Mouse (Mus musculus): ENCODE results near the gene Prl3b1. TPM values are rescaled to one million over a fixed set of nuclear protein-coding genes. Genes with fewer than 3 reads are reported as not detected.

Prl3b1 gene
- total RNA-seq (2023; ENCODE audit: inconsistent age), result not detected in 4 replicates

GRCm38 (mm10) chr13:27241547-27241946, at the start of gene Prl3b1:
Gene Prl3b1 (plus strand): TSS chr13:27241847.

GRCm38 (mm10) chr13:27196359-27196758, 45.3 kb upstream of the Prl3b1 start, which contains the start of gene Prl3c1:
Gene Prl3c1 (plus strand): TSS chr13:27196659.

DNA sequence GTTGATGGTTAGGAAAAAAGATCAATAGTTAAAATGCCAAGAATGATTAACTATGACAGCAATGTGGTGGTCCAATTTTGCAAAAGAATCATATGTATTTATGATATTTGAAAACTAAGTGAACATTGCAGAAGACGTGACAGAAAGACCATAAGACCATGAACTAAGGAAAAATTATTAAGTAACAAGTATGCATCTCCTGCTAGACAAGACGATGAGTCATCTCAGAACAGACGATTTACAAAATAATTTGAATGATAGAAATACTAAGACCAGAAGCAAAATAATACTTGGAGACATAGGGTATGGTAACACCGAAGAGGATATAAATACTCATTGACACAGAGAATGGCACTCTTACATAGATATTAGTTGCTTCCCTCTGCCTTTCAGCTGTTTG, 17.5 kb downstream of the Prl3b1 start, which contains the start of gene Prl3a1:
TSS of gene Prl3a1 (plus strand) at position 301 of the 400 bp plus-strand sequence.

Other genes starting within 250 kb of the Prl3b1 start
- gene Prl, start 184.3 kb upstream of the Prl3b1 start, total RNA-seq (2023; ENCODE audit: inconsistent age), result not detected in 4 replicates
- not detected in 4 replicates for gene Prl3d1, start 147.7 kb upstream of the Prl3b1 start, total RNA-seq (2023; ENCODE audit: inconsistent age)
- gene Prl3d2, start 120.1 kb upstream of the Prl3b1 start, total RNA-seq (2023; ENCODE audit: inconsistent age), result not detected in 4 replicates
- gene Prl3d3, start 85.1 kb upstream of the Prl3b1 start, total RNA-seq (2023; ENCODE audit: inconsistent age), result not detected in 4 replicates
- not detected in 4 replicates for gene Prl3c1, start 45.2 kb upstream of the Prl3b1 start, total RNA-seq (2023; ENCODE audit: inconsistent age)
- gene Prl3a1, start 17.6 kb downstream of the Prl3b1 start, total RNA-seq (2023; ENCODE audit: inconsistent age), result not detected in 4 replicates
- gene Prl6a1, start 70.8 kb downstream of the Prl3b1 start, total RNA-seq (2023; ENCODE audit: inconsistent age), result not detected in 4 replicates
- gene Prl8a2, start 103.8 kb downstream of the Prl3b1 start, total RNA-seq (2023; ENCODE audit: inconsistent age), result not detected in 4 replicates
- gene Prl2b1, start 149.0 kb downstream of the Prl3b1 start, total RNA-seq (2023; ENCODE audit: inconsistent age), result not detected in 4 replicates
- not detected in 4 replicates for gene Prl8a6, start 196.8 kb downstream of the Prl3b1 start, total RNA-seq (2023; ENCODE audit: inconsistent age)

Data from B cell, adult (primary cell).